Mouse (Mus musculus): ENCODE results near the gene Hmgcl.

- TF ChIP-seq POLR2A (IDR thresholded peaks at IDR 0.05; ENCODE audit: insufficient read depth, low read depth, low read length) (no peak), CTCF (IDR thresholded peaks at IDR 0.05) (no peak), EP300 (IDR thresholded peaks at IDR 0.05; ENCODE audit: insufficient read depth, low read depth, low read length) (no peak)
Observed at GRCm38 (mm10) chr4:135928376-135928775, 17.9 kb upstream of the Hmgcl start.

Data from heart, adult 2 months (tissue).